ENCODE assay signal across 8 mouse cellular contexts in genomic region chr4:136312616-136313015, GRCm38 (mm10). TPM values are rescaled to one million over a fixed set of nuclear protein-coding genes. Genes with fewer than 3 reads are reported as not detected.
DNase-seq lines count a peak whose midpoint lies in the region; ATAC-seq lines count a peak whose summit lies in the region.

No protein-coding gene starts in this region.

- WGBS in heart, embryonic 12.5 days = 17% methylated on average over 4 of the region's 4 CpGs
- 17% methylated on average over 4 of the region's 4 CpGs for WGBS in forebrain, embryonic 14.5 days
- WGBS in liver, embryonic 15.5 days (ENCODE audit: insufficient replicate concordance) = 12% methylated on average over 4 of the region's 4 CpGs

- no peak for DNase-seq in heart, postnatal 36 days
- DNase-seq in CD4-positive helper T cell, adult 2 months (ENCODE audit: low read depth, low spot score) = peak; percentile 12
- DNase-seq in forebrain, embryonic 14.5 days (ENCODE audit: low spot score) = no peak
- no peak for DNase-seq in adrenal gland, adult 8-10 months
- DNase-seq in retina, postnatal 1 day = no peak

- H3K9me3 ChIP-seq in heart, embryonic 12.5 days (replicated peaks) = no peaks in the 10 kb centered on the region
- no peaks in the 10 kb centered on the region for H3K9me3 ChIP-seq in forebrain, embryonic 14.5 days (replicated peaks; ENCODE audit: control insufficient read depth, low read length)
- H3K9me3 ChIP-seq in liver, embryonic 15.5 days (replicated peaks) = no peaks in the 10 kb centered on the region

- no peaks in the 10 kb centered on the region for H3K27me3 ChIP-seq in heart, embryonic 12.5 days (replicated peaks)
- H3K27me3 ChIP-seq in forebrain, embryonic 14.5 days (replicated peaks; ENCODE audit: control insufficient read depth, insufficient read depth, low read length) = no peaks in the 10 kb centered on the region
- 0 out of 2 replicates have a peak, but pooled peaks cover under 1% of the 10 kb centered on the region for H3K27me3 ChIP-seq in liver, embryonic 15.5 days

- H3K4me1 ChIP-seq in heart, embryonic 12.5 days (replicated peaks) = peaks cover 19% of the 10 kb centered on the region
- peaks cover 29% of the 10 kb centered on the region for H3K4me1 ChIP-seq in forebrain, embryonic 14.5 days (ENCODE audit: control insufficient read depth, insufficient read depth, low read length)
- peaks cover 32% of the 10 kb centered on the region for H3K4me1 ChIP-seq in liver, embryonic 15.5 days (replicated peaks)

- H3K4me2 ChIP-seq in heart, embryonic 12.5 days = peak overlapping the region; percentile 67
- H3K4me2 ChIP-seq in forebrain, embryonic 14.5 days (ENCODE audit: low read length) = peak overlapping the region; percentile 69
- H3K4me2 ChIP-seq in liver, embryonic 15.5 days = peak overlapping the region; percentile 96

- ATAC-seq in heart, embryonic 12.5 days (ENCODE audit: insufficient number of reproducible peaks, low FRiP score) = no peak
- no peak for ATAC-seq in forebrain, embryonic 14.5 days
- ATAC-seq in liver, embryonic 15.5 days (ENCODE audit: insufficient read depth) = no peak
- ATAC-seq in megakaryocyte-erythroid progenitor cell, adult 5-6 weeks (replicated peaks; ENCODE audit: low FRiP score, low TSS enrichment, poor library complexity, severe bottlenecking) = no peak

- intact Hi-C loops in heart, postnatal 36 days (cut with DNase I) = no loop called here

- no peak overlapping the region for H3K27ac ChIP-seq in heart, embryonic 12.5 days (ENCODE audit: poor library complexity, severe bottlenecking)
- no peak overlapping the region for H3K27ac ChIP-seq in forebrain, embryonic 14.5 days (ENCODE audit: low read depth, low read length)
- H3K27ac ChIP-seq in liver, embryonic 15.5 days (replicated peaks) = peak overlapping the region; percentile 98

- peaks cover 13% of the 10 kb centered on the region for H3K36me3 ChIP-seq in heart, embryonic 12.5 days
- H3K36me3 ChIP-seq in forebrain, embryonic 14.5 days (ENCODE audit: control insufficient read depth, insufficient read depth, low read length) = peaks cover 12% of the 10 kb centered on the region
- peaks cover 15% of the 10 kb centered on the region for H3K36me3 ChIP-seq in liver, embryonic 15.5 days (replicated peaks)

- H3K9ac ChIP-seq in heart, embryonic 12.5 days = peak overlapping the region; percentile 68
- H3K9ac ChIP-seq in forebrain, embryonic 14.5 days (ENCODE audit: low read length) = peak overlapping the region; percentile 100
- peak overlapping the region; percentile 98 for H3K9ac ChIP-seq in liver, embryonic 15.5 days

- peak overlapping the region; percentile 96 for H3K4me3 ChIP-seq in heart, embryonic 12.5 days
- peak overlapping the region; percentile 100 for H3K4me3 ChIP-seq in forebrain, embryonic 14.5 days (ENCODE audit: low read depth, low read length)
- peak overlapping the region; percentile 88 for H3K4me3 ChIP-seq in liver, embryonic 15.5 days (replicated peaks)

RNA-seq across cellular contexts. Expression of gene Hnrnpr, which starts 1.9 kb away (rescaled TPM):
- polyA plus RNA-seq in heart, embryonic 12.5 days (2016; fragmentation: Nextera tagmentation; extraction: Ambion mirVana) = 112 and 115 TPM in 2 replicates
- 10 to 100 TPM; 37.6 to 43.2 TPM for total RNA-seq in heart, postnatal 36 days (2021)
- polyA plus RNA-seq in forebrain, embryonic 14.5 days (2014; fragmentation: Nextera tagmentation; extraction: Ambion mirVana) = 195 and 201 TPM in 2 replicates
- 49.4 and 49.6 TPM in 2 replicates for polyA plus RNA-seq in liver, embryonic 15.5 days (2015; fragmentation: Nextera tagmentation; extraction: Ambion mirVana)
- total RNA-seq in adrenal gland, adult 8-10 months (2022) = 10 to 100 TPM; 71.9 to 94.0 (median 83.8) TPM
- 101 and 115 TPM in 2 replicates for total RNA-seq in megakaryocyte-erythroid progenitor cell, adult 5-6 weeks (2014; fragmentation: Nextera tagmentation)
- total RNA-seq in megakaryocyte-erythroid progenitor cell, adult 5-6 weeks (2017) = 218 and 222 TPM in 2 replicates

RNA-seq across cellular contexts. Expression of gene Zfp46, which starts 28.1 kb away (rescaled TPM):
- polyA plus RNA-seq in heart, embryonic 12.5 days (2016; fragmentation: Nextera tagmentation; extraction: Ambion mirVana) = 24.7 and 24.9 TPM in 2 replicates
- total RNA-seq in heart, postnatal 36 days (2021) = 10 to 100 TPM; 37.4 to 57.1 TPM
- polyA plus RNA-seq in forebrain, embryonic 14.5 days (2014; fragmentation: Nextera tagmentation; extraction: Ambion mirVana) = 34.4 and 39.7 TPM in 2 replicates
- polyA plus RNA-seq in liver, embryonic 15.5 days (2015; fragmentation: Nextera tagmentation; extraction: Ambion mirVana) = 2.6 and 3.4 TPM in 2 replicates
- 10 to 100 TPM; 16.2 to 20.8 (median 18.1) TPM for total RNA-seq in adrenal gland, adult 8-10 months (2022)
- total RNA-seq in megakaryocyte-erythroid progenitor cell, adult 5-6 weeks (2014; fragmentation: Nextera tagmentation) = 7.3 and 9.4 TPM in 2 replicates
- 8.0 and 9.0 TPM in 2 replicates for total RNA-seq in megakaryocyte-erythroid progenitor cell, adult 5-6 weeks (2017)
